Mouse (Mus musculus) heart, embryonic 13.5 days (tissue): ENCODE measurements around the gene Sema6b. TPM values are rescaled to one million over a fixed set of nuclear protein-coding genes. Genes with fewer than 3 reads are reported as not detected.

ENCODE experiments used
- ATAC-seq: fragments of 200-750 bp; cut with Nextera tagmentation; 2 replicates; pipeline ENCODE4 v1.8.0; 2017; ENCODE audit warnings: moderate TSS enrichment; ENCODE audit not compliant: insufficient number of reproducible peaks, low FRiP score, low TSS enrichment; ENCODE audit errors: extremely low read depth
- H3K27ac ChIP-seq: fragments of 300-500 bp; sonication (generic); replicated peaks from 2 replicates; pipeline ENCODE4 v1.5.1; 2015; ENCODE audit warnings: moderate library complexity, mild to moderate bottlenecking, inconsistent platforms
- H3K27me3 ChIP-seq: fragments of 300-500 bp; sonication (generic); replicated peaks from 2 replicates; pipeline ENCODE4 v1.6.1; 2015; ENCODE audit warnings: mild to moderate bottlenecking, inconsistent platforms
- H3K36me3 ChIP-seq: fragments of 300-500 bp; sonication (generic); 2 replicates; pipeline ENCODE4 v1.6.1; 2015; ENCODE audit warnings: mild to moderate bottlenecking, inconsistent platforms
- H3K4me1 ChIP-seq: fragments of 300-500 bp; sonication (generic); 2 replicates; pipeline ENCODE4 v1.6.1; 2015; ENCODE audit warnings: inconsistent platforms
- H3K4me2 ChIP-seq: fragments of 300-500 bp; sonication (generic); 2 replicates; pipeline ENCODE4 v1.6.1; 2015; ENCODE audit warnings: inconsistent platforms, mild to moderate bottlenecking, moderate library complexity
- H3K4me3 ChIP-seq: fragments of 300-500 bp; sonication (generic); 2 replicates; pipeline ENCODE4 v1.5.1; 2015; ENCODE audit warnings: moderate library complexity, mild to moderate bottlenecking, inconsistent platforms
- H3K9ac ChIP-seq: fragments of 300-500 bp; sonication (generic); 2 replicates; pipeline ENCODE4 v1.6.1; 2015; ENCODE audit warnings: inconsistent platforms, mild to moderate bottlenecking, moderate library complexity
- H3K9me3 ChIP-seq: fragments of 300-500 bp; sonication (generic); 2 replicates; pipeline ENCODE4 v1.6.1; 2016; ENCODE audit warnings: inconsistent platforms
- WGBS: fragments of 180-500 bp; shearing (Covaris S2); methylation state at CpG from one replicate; pipeline ENCODE4 v1.1.7; 2015; ENCODE audit warnings: mixed read lengths; 5-methylcytosine and 5-hydroxymethylcytosine counted together
- polyA plus RNA-seq: library from polyadenylated mRNA; unstranded; fragments of >200 nt; fragmentation: Nextera tagmentation; extraction: Ambion mirVana; gene quantifications from 2 replicates; pipeline ENCODE4 v1.2.1, GENCODE M21; 2015

Sema6b gene
- polyA plus RNA-seq, 1 experiment from 2014 or later, result 0.59 TPM

DNA sequence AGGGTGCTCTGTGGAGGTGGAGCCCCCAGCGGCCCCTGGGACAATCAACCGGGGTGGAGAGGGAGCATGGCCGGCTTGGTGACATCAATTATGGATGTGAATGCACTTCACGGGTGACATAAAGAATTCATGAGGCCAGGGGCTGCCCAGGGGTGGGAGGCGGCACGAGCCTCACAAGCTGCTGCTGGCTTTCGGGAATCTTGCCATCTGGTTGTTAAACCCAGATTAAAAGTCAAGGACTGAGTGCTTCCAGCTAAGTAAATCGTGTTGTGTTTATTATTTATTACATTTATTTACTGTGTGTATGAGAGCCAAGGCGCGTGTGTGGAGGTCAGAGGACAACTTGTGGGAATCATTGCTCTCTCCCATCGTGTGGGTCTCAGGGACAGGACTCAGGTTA, 25.5 kb upstream of the Sema6b start:
- Histone ChIP-seq H3K27ac (no peak overlapping the region), H3K9me3 (no peaks in the 10 kb centered on the region), H3K4me2 (no peak overlapping the region), H3K4me3 (no peak overlapping the region), H3K9ac (no peak overlapping the region), H3K4me1 (peaks cover 34% of the 10 kb centered on the region), H3K27me3 (peaks cover 11% of the 10 kb centered on the region), H3K36me3 (no peaks in the 10 kb centered on the region)
- 63% methylated on average over 11 of the region's 11 CpGs for WGBS
- ATAC-seq, result no peak

DNA sequence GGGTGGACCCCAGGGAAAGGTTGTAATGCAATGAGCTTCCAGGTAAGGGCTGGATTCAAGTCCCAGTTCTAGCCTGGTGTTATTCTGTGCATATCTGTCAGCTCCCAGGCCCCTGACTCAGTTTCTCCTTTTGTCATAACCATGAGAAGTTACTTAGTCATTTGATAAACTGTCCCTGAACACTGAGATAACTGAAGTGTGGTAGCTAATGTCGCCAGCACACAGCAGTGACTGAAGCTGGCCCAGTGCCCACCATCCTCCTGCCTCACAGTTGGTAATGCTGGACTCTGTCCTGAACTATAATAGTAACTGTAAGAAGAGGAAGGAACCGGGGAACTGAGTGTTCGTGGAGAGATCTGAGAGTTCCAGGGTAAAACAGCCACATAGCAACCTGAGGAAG, 24.4 kb upstream of the Sema6b start:
- Histone ChIP-seq H3K9me3 (no peaks in the 10 kb centered on the region), H3K4me2 (no peak overlapping the region), H3K4me1 (peaks cover 25% of the 10 kb centered on the region), H3K27ac (no peak overlapping the region), H3K4me3 (no peak overlapping the region), H3K9ac (no peak overlapping the region), H3K36me3 (no peaks in the 10 kb centered on the region), H3K27me3 (peaks cover 20% of the 10 kb centered on the region)
- no peak for ATAC-seq
- WGBS, result 48% methylated on average over 3 of the region's 3 CpGs

DNA sequence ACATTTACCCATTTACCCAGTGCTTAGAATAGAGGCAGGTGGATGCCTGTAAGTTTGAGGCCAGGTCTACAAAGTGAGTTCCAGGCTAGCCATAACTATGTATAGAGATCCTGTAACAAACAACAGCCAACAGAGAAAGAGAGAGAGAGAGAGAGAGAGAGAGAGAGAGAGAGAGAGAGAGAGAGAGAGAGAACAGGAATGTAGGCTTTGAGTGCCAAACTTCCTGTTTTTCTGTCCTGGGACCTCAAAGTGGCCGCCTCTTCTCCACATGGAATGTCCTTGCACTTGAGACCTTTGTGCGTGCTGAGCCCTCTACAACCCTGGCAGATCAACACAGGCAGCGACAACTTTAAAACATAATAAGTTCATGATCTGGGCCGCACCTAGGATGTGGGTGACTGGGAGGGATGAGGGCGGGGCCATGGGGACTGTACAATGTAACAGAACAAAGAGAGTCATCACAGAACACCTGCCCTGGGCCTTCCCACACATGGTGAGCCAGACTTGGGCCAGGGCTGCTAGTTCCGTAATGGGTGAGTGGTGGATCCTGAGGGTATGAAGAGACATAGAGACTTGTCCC, 23.5 kb upstream of the Sema6b start:
- peak overlapping the region; percentile 73 for H3K9ac ChIP-seq
- peaks cover 28% of the 10 kb centered on the region for H3K27me3 ChIP-seq
- 0 out of 2 replicates have a peak overlapping the region, but pooled peaks have one; percentile 32 for H3K27ac ChIP-seq
- H3K4me2 ChIP-seq, result peak overlapping the region; percentile 84
- H3K4me1 ChIP-seq, result peaks cover 25% of the 10 kb centered on the region
- no peak for ATAC-seq
- H3K9me3 ChIP-seq, result no peaks in the 10 kb centered on the region
- peak overlapping the region; percentile 54 for H3K4me3 ChIP-seq
- no peaks in the 10 kb centered on the region for H3K36me3 ChIP-seq
- WGBS, result 61% methylated on average over 6 of the region's 6 CpGs

DNA sequence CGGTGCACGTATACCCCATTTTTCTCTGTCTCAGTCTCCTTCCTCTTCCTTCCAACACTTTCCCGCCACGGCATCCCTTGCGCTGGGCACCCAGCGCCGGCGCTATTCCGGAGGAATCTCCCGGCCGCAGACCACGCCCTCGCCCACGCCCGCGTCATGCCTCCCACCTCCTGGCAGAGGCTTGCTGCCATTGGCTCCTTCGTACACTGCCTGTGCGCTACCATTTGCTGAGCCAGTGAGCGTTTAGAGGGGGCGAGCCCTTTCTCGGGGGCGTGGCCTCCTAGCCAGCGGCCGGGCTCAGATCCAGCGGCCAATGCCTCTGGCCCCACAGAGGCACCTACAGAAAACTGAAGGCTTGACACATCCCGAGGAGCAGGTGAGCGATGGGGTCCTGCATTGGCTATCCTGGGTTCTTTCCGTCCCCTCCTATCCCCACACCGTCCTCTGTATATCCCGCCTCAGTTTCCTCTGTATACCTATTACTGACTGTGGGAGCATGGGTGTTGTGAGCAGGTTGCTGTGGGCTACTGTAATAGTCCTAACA, 22.2 kb upstream of the Sema6b start, which contains the start of gene Tnfaip8l1:
TSS of gene Tnfaip8l1 (plus strand) at position 247 of the 544 bp plus-strand sequence.
- H3K4me2 ChIP-seq, result peak within 1 kb of the TSS; percentile 84
- ATAC-seq, result peak; percentile 94
- H3K9ac ChIP-seq, result peak within 1 kb of the TSS; percentile 79
- peak within 1 kb of the TSS; percentile 54 for H3K4me3 ChIP-seq
- under 1% methylated on average over 30 of the region's 30 CpGs for WGBS
- no peaks in the 10 kb centered on the region for H3K9me3 ChIP-seq
- H3K27ac ChIP-seq, result peak within 1 kb of the TSS; percentile 40; the same call in 1 of the 2 replicates
- H3K4me1 ChIP-seq, result peaks cover 25% of the 10 kb centered on the region
- no peaks in the 10 kb centered on the region for H3K36me3 ChIP-seq
- H3K27me3 ChIP-seq, result peaks cover 41% of the 10 kb centered on the region

DNA sequence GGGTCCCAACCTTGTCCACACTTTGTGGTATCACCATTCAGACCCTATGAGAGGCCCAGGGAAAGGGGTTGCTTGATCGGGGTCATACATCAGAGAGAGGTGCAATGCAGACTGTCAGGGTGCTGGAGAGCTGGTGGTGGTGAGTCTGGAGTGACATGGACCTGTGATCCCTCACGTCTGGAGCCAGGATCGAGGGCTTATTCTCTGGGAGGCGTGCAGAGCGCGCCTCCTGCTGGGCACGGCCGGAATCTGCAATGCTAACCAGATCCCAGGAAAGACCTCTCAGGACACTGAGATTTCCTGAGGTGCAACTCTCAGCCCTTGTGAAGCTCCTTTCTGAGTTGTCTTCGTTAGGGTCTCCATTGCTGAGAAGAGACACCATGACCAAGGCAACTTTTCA, 19.6 kb upstream of the Sema6b start:
- Histone ChIP-seq H3K4me2 (no peak overlapping the region), H3K27ac (no peak overlapping the region), H3K4me1 (peaks cover 22% of the 10 kb centered on the region), H3K27me3 (peaks cover 67% of the 10 kb centered on the region), H3K4me3 (no peak overlapping the region), H3K36me3 (no peaks in the 10 kb centered on the region), H3K9me3 (no peaks in the 10 kb centered on the region), H3K9ac (no peak overlapping the region)
- no peak for ATAC-seq
- 3% methylated on average over 9 of the region's 9 CpGs for WGBS

DNA sequence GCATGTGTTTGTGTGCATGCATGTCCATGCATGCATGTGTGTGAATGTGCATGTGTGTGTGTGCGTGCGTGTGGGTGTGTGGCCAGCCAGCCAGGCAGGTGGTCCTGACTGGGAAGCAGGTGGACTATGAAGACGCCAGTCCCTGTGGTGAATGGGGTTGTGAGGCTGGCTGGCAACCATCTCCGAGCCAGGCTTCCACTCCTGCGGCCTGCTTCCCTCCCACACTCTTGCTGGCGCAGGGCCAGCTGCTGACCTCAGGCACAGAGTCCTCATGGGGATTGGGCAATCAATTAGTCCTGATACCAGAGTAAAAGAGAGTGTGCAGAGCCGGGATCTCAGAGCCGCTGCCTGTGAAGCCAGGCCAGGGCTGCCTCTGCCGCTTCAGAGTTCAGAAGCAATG, 13.5 kb upstream of the Sema6b start:
- H3K4me3 ChIP-seq, result no peak overlapping the region
- H3K27me3 ChIP-seq, result peaks cover 97% of the 10 kb centered on the region
- no peak overlapping the region for H3K4me2 ChIP-seq
- no peak for ATAC-seq
- H3K9me3 ChIP-seq, result no peaks in the 10 kb centered on the region
- WGBS, result 31% methylated on average over 9 of the region's 9 CpGs
- H3K9ac ChIP-seq, result no peak overlapping the region
- H3K4me1 ChIP-seq, result peaks cover 13% of the 10 kb centered on the region
- no peaks in the 10 kb centered on the region for H3K36me3 ChIP-seq
- H3K27ac ChIP-seq, result no peak overlapping the region

DNA sequence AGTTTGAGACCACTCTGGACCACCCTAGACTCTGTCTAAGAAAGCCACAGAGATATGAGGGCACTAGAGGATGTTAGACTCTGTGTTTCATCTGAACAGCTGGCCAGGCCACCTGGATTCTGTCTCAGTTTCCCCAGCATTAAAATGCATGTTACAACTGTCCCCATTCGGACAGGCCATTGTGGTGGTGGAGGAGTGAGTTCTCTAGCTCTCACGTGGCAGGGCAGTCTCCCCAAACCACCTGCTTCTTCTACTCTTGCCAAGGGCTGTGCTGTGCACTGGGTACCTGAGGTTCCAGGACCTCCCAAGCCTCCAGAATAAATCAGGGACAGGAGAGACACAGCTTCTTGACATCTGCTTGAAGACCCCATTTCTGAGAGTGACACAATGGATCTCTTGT, 9.8 kb upstream of the Sema6b start:
- H3K9me3 ChIP-seq, result no peaks in the 10 kb centered on the region
- H3K36me3 ChIP-seq, result no peaks in the 10 kb centered on the region
- H3K27me3 ChIP-seq, result peaks cover 98% of the 10 kb centered on the region
- H3K4me3 ChIP-seq, result no peak overlapping the region
- WGBS, result 37% methylated on average over 2 of the region's 2 CpGs
- no peak overlapping the region for H3K27ac ChIP-seq
- peaks cover 17% of the 10 kb centered on the region for H3K4me1 ChIP-seq
- no peak for ATAC-seq
- H3K9ac ChIP-seq, result no peak overlapping the region
- H3K4me2 ChIP-seq, result no peak overlapping the region

DNA sequence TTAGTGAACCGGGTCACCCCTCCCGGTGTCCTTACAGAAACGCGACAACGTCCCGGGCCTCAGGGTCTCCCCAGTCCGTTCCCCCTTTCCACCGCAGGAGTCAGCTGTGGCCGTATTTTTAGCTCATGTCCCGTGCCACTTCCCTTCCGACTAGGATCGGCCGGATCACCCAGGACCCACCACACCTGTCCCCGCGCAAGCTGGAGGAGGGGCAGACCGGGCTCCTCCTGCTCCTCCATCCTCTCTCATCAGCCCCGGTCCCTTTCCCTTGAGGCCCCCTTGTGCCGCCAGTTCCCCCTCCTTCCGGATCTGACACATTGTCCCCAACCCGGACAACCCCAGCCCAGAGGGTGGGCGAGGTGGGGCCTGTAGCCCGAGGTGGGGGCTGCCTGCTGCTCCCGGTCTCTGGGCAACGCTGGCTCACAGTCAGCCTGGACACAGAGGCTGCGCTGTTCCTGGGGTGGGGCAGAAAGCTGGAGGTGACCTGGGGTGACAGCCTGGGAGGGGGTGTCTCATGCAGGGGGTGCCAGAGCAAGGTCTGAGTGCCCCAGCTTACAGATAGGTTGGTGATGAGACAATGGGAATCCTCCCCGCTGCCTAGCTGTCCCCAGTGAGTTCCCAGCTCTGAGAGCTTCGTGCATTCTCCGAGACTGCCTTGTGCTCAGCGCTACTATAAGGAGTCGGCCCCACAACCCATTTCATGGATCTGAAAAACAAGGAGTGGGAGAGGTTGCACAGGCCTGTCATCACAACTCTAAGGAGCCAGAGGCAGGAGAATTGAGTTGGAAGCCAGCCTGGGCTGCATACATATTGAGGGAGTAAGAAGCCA, 8.9 kb upstream of the Sema6b start:
- Histone ChIP-seq H3K27ac (no peak overlapping the region), H3K4me3 (peak overlapping the region; percentile 24), H3K9me3 (no peaks in the 10 kb centered on the region), H3K4me1 (peaks cover 17% of the 10 kb centered on the region), H3K9ac (peak overlapping the region; percentile 44), H3K4me2 (peak overlapping the region; percentile 44), H3K27me3 (peaks cover 98% of the 10 kb centered on the region), H3K36me3 (no peaks in the 10 kb centered on the region)
- WGBS, result 3% methylated on average over 30 of the region's 30 CpGs
- no peak for ATAC-seq

DNA sequence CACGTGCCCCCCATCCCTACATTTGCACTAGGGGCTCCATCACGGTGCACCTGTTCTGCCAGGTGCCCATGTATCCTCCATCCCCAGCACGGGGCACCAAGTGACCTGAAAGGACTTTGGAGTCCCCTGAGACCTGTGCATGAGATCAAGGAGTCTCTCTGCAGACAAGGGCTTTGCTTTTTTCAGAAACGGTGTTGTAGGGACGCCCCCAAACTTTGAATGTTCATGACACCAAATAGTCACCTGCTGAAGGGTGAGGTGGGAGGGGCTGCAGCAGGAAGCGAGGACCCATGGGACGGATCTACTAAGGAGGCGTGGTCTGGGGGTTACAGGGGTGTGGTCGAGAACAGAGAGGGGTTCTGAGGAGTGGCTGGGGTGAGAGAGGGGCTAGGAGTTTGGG, 8.1 kb upstream of the Sema6b start:
- Histone ChIP-seq H3K36me3 (no peaks in the 10 kb centered on the region), H3K9ac (no peak overlapping the region), H3K27me3 (peaks cover 98% of the 10 kb centered on the region), H3K9me3 (no peaks in the 10 kb centered on the region), H3K4me1 (peaks cover 11% of the 10 kb centered on the region), H3K27ac (no peak overlapping the region), H3K4me2 (0 out of 2 replicates have a peak overlapping the region, but pooled peaks have one; percentile 44), H3K4me3 (no peak overlapping the region)
- ATAC-seq, result no peak
- 19% methylated on average over 9 of the region's 9 CpGs for WGBS

DNA sequence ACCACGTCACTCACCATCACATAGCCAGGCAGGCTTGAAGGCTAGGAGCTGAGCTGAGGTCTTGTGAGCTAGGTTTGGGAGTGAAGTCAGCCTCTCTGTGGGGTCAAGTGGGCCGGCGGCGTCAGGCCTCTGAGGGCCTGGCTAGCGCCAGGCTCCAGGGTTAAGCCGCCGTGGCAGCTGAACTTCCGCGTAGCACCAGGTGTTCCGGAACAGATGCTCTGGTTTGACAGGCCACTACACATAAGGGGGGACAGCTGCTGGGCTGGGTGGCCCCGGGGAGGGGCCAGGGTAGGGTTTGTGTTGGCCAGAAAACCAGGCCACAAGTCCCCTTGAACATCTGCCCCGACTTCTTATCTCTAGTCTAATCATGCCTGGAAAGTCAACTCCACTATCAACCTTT, 7.3 kb upstream of the Sema6b start:
- Histone ChIP-seq H3K4me1 (peaks cover 12% of the 10 kb centered on the region), H3K36me3 (no peaks in the 10 kb centered on the region), H3K9me3 (no peaks in the 10 kb centered on the region), H3K9ac (no peak overlapping the region), H3K4me3 (no peak overlapping the region), H3K27me3 (peaks cover 98% of the 10 kb centered on the region), H3K27ac (no peak overlapping the region), H3K4me2 (no peak overlapping the region)
- no peak for ATAC-seq
- 46% methylated on average over 12 of the region's 12 CpGs for WGBS

DNA sequence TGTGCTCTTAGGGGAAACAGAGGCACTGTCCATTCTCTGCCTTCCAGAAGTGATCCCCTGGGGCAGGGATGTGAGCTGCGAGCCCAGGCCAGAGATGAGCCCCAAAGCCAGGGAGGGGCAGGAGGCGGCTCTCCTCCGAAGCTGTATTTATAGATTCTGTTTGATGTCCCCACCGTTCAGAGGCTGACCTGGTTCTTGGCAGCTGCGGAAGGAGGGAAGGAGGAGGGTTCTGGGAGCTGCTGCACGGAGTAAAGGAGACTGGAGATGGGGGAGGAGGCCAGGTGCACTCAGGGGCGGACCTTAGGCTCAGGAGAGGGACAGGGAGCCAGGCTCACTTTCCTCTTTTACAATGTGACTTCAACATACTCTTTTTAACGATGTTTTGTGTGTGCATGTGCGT, 6.0 kb upstream of the Sema6b start:
- 13% methylated on average over 9 of the region's 9 CpGs for WGBS
- Histone ChIP-seq H3K9ac (no peak overlapping the region), H3K27ac (no peak overlapping the region), H3K4me2 (no peak overlapping the region), H3K4me1 (peaks cover 24% of the 10 kb centered on the region), H3K9me3 (no peaks in the 10 kb centered on the region), H3K27me3 (peaks cover 100% of the 10 kb centered on the region), H3K4me3 (no peak overlapping the region), H3K36me3 (no peaks in the 10 kb centered on the region)
- no peak for ATAC-seq
